Mouse (Mus musculus) ES-CJ7 (cell line): ENCODE data around the gene Chka.
A peak's percentile ranks its signal among the peaks of the same experiment; 100 is the strongest.

Experiments used
- DNase-seq: peaks from one replicate; pipeline ENCODE4 v3.0.0; 2011; ENCODE audit warnings: low read depth, low spot score

Chka gene

DNA sequence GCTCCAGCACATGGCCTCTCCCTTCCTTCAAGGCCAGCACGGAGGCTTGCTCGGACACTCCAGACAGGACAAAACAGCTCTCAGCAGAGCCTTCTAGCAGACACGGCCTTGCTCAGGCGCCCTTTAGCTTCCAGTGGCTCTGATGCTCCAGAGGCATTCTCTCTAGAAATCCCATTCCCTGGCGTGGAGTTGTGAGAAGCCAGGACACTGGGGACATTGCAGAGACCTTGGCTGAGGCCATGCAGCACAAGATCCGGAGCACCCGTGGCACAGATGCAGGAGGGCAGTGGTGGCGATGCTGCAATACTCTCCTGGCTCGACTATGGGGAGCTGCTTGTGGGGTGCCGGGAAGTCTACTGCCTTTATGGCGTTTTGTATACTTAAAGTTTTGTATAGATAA is 65.2 kb downstream of the Chka start:
- DNase-seq: no peak

DNA sequence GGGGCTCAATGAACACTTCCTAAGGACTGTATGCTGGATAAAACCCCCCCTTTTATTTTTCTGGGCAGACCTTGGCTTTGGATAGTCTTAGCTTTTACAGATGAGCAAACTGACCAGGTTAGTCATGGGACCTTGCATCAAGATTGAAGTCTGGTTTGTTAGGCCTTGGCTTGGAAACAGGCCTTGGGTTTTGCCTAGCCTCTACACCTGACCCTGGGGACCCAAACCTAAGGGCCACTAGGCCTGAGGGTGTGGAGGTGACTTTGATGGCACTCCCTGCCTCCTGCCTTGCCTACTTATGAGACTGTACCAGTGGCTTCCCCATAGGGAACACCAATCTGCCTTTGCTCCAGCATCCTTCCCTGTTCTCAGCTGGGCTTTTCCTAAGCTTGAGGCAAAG is 68.4 kb downstream of the Chka start:
- DNase-seq: no peak

DNA sequence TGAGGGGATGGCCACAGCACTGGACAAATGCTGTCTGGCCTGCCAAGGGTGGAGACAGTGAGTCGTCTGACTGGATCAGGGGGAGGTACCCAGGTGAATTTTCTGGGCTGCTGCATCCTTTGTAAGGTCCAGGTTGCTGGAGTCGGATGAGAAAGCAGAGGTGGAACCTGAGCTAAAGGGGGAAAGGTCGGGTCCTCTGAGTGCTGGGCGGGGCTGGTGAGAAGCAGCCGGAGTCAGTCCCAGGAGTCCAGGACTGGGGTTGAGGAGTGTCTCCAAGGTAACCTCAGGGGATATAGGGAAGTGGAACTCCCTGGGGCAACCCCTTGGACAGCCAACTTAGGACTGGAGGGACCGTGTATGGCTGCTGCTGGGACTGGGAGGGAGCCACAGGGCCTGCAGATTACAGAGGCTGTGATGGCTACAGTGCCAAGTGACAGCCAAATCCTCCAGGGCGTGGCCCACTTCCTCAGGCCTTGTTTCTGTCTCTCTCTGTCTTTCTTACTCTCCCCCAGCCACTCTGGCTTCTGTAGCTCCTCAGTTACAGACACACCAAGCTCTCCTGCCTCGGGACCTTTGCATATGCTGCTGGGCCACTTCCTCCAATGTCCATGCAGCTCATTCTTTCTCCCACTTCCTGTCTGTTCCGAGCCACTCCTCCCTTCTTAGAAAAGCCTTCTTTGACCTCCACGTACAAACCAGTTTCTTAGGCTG is 71.2 kb downstream of the Chka start:
- DNase-seq: no peak

DNA sequence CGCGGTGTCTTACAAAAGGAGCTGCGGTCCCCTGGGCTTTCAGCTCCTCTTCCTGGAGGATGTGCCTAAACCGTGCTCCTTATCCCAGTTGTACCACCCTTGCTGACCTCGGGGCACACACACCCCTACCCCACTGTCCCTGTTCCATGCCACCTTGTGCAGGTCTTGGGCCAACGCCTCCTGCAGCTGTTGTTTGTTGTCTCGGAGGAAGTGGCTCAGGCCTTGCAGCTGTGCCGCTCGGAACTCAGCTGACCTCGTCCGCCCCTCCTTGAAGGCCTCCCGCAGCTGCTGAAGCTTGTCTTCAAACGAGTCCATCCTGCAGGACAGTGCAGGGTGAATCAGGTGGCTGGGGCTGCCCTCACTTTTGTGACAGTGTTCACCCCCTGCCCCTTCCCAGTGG is 72.0 kb downstream of the Chka start:
- DNase-seq: no peak

GRCm38 (mm10) chr19:3924190-3924589 is 72.6 kb downstream of the Chka start:
- no peak for DNase-seq

GRCm38 (mm10) chr19:3924868-3925267 is 73.3 kb downstream of the Chka start:
- no peak for DNase-seq

GRCm38 (mm10) chr19:3925859-3926258 is 74.3 kb downstream of the Chka start:
- DNase-seq: no peak

DNA sequence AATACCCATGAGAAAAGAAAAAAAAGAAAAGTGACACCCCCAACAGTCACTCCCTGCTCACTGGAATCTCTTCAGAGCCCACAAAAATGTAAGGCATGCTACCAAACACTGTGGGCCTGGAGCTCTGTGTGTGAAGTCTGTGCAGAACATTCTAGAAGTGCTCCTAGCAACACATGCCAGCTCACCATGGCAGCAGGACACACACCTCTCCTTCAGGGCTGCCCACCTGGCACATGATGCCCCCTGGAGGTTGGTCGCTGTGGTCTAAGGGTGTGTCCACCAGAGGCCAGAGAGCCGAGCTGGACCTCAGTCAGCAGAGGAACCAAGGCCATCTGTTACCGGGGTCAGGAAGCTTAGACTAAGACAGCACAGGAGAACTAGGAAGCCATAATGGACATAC is 74.7 kb downstream of the Chka start:
- no peak for DNase-seq

DNA sequence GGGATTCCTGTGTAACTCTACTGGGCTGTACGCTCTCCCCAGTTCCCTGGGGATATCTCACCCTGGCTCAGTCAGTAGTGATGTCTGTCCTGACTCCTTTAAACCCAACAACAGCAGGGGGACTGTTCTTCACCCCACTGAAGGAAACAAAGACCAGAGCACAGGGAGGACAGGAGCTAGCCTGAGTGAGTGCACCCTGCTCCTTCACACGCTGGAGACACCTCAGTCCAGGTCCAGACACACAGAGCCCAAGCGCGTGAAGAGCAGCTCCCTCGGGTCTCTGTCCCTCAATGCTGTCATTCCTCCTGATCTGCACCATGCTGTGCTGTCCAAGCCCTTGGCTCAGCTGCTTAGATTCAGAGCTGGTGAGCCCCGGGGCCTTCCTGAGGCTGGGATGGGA is 75.1 kb downstream of the Chka start:
- no peak for DNase-seq

DNA sequence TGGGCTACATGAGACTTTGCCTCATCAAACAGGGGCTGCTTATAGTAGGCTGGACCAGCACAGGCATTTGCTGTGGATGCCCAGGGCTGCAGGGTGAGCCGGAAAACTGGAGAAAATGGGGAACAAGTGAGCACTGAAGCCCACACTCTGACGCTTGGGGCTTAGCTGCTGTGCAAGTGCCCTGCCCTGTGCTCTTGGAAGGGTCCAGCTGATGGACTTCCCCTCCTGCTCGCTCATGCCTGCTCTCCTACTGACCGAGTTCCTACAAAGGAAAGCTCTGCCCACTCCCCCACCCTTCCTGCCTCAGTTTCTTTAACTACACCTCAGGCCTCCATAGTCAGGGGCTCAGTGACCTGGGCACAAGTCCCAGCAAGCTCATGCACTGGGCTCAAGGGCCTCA is 76.4 kb downstream of the Chka start:
- DNase-seq: no peak

DNA sequence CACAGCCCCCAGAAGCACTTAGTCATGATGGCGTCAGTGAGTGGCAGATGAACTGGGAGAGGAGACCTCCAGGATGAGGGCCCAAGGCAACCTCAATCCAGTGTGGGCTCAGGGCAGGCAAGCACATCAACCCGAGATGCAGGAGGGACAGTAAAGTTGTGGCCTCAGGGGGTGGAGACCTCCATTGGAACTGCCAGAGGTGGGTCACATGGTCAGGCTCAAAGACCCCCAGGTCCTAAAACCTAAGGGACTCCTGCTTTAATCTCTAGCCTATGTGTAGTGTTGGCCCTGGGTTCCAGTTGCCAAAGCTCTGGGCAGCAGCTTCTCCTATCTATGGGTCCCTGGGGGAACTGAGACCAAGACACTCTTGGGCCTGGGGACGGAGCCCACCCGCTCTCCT is 77.2 kb downstream of the Chka start:
- DNase-seq: no peak

DNA sequence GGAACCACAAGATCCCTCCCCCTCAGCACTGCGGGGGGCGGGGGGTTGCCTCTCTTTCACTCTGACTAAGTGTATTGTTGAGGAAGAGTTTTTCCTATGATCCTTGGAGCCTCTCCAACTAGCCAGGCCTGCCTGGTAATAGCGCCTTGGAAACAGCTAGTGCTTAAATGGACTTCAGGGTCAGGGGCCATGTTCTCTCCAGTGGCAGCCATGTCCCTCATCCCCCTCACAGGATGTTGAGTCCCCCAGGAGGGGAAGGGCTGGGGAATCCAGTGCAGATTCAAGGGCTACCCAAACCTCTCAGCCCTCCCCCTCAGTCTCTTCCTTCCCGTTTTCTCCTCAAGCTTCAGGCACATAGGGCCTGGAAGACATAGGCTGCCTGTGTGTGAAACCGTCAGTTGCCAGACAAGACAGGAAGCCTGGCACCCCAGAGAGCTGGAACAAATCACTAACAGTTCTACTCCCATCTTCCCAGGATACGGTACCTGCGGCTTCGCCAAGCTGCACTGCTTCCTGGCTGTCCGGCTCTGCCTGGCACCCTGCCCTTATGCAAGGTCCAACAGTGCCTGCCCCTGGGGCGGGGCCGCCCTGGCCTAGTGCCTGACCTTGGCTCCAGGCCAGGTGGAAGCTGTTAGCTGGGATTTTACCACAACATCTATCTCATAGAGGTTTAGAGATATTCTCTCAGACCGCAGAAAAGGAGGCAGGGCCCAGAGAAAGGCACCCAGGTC is 77.8 kb downstream of the Chka start, which contains the start of gene Aldh3b1:
TSS of gene Aldh3b1 (minus strand) at position 598 of the 731 bp plus-strand sequence.
- no peak for DNase-seq

DNA sequence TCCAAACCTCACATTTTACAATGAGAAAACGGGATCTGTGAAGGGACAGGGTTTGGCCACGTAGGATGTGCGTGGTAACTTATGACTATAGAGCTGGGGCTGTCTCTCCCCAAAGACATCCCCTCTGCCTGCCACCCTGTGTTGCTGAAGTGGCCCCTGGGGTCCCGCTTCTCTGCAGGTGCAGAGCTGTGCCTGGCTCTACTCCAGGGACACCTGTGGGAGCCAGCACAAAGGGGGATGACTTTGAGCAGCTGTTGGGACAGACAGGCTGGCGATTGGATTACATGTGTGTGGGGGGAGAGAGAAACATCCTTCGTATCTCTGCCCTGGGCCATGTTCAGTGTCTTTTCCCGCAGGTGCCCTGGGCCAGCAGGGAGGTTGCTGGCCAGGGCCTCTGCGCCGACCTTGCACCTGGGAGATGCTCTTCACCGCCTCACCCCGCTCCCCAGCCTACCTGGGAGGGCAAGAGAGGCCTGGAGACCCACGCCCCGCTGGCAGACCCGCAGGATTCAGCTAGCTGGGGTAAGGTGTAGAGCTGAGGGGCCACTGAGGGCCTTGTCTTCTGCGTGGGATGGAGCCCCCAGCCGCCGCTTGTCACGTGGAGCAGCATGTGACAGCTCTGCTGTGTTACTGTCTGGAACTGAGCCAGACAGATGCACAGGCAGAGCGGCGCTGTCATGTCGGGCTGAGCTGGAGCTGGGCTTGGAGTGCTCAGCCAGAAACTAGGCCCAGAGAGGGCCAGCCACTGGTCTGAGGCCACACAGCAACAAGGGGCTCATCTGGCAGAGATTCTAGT is 78.9 kb downstream of the Chka start:
- no peak for DNase-seq

GRCm38 (mm10) chr19:3931716-3932115 is 80.1 kb downstream of the Chka start:
- no peak for DNase-seq

- peak; percentile 67 for DNase-seq
Measured at GRCm38 (mm10) chr19:3935032-3935895, 83.7 kb downstream of the Chka start, which contains the start of gene Unc93b1. Gene Unc93b1, plus strand, starts transcription at chr19:3935186.

- DNase-seq: no peak
Measured at GRCm38 (mm10) chr19:3935896-3936850, 84.6 kb downstream of the Chka start.

DNA sequence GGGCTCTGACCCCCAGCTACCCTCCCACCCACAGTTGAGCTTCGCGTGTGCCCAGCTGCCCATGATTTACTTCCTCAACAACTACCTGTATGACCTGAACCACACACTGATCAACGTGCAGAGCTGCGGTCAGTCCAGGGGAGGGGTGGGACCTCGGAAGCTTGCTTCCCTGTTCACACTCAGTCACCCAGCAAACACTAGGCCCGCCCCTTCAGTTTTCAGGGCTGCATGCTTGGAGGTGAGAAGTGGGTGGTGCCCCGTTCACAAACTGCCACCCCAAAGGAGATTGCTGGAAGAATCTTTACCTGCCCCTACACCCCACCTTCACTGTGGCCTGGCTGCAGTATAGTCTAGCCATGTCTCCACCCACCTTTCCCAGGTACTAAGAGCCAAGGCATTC is 90.7 kb downstream of the Chka start:
- DNase-seq: no peak

DNA sequence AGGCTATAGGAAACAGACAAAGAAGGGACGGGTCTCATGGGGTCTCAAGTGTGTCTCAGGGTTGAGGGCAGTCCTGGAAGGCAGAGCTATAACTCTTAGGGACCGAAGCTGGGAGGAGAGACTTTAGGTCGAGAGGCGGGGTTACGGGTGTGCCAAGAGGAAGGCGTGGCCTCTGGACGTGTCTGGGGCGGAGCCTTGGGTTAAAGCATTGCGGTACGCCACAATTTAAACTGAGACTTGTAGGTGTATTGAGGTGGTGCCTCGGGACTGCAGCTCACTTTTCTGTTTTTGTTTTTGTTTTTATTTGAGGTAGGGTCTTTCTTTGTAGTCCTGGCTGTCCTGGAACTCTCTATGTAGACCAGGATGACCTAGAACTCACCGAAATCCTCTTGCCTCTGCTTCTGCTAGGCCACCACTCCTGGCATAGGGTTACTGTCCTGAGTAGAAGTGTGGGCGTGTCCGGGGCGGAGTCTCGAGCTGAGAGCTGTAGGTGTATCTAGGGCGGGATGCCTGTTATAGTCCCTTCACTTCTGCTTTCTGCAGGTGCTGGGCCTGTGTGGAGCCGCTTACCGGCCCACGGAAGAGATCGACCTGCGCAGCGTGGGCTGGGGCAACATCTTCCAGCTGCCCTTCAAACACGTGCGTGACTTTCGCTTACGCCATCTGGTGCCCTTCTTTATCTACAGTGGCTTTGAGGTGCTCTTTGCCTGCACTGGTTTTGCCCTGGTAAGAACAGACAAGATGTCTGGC is 91.6 kb downstream of the Chka start:
- peak; percentile 85 for DNase-seq
